Mouse (Mus musculus) mouse trophoblast stem cell (cell line): ENCODE data around the gene Camta2.

Experiments
- in situ Hi-C, 2 experiments: fragments of 300-500 bp; cut with MseI, MboI; formaldehyde crosslinking; loops; 2 replicates in 1 of 2; 3 replicates in 1 of 2; pipeline ENCODE4 v1.15.1; 2025

Gene Camta2

GRCm38 (mm10) chr11:70693504-70693903, 5.6 kb upstream of the Camta2 start:
- in situ Hi-C loops = no loop called here

GRCm38 (mm10) chr11:70689578-70689977, 1.7 kb upstream of the Camta2 start:
- in situ Hi-C loops = no loop called here

GRCm38 (mm10) chr11:70688372-70688771, 467 bp upstream of the Camta2 start:
- in situ Hi-C loops = no loop called here

- in situ Hi-C loops = no loop called here
These were observed 871 bp downstream of the Camta2 start for GRCm38 (mm10) chr11:70686901-70687566.

- in situ Hi-C loops = no loop called here
These were observed 4.3 kb downstream of the Camta2 start for GRCm38 (mm10) chr11:70683640-70684039.

GRCm38 (mm10) chr11:70681897-70682581, 5.9 kb downstream of the Camta2 start:
- in situ Hi-C loops = no loop called here

GRCm38 (mm10) chr11:70681170-70681569, 6.7 kb downstream of the Camta2 start:
- in situ Hi-C loops = no loop called here

GRCm38 (mm10) chr11:70679894-70680293, 8.0 kb downstream of the Camta2 start:
- in situ Hi-C loops = no loop called here

- in situ Hi-C loops = no loop called here
These were observed 8.5 kb downstream of the Camta2 start for GRCm38 (mm10) chr11:70679361-70679760.

GRCm38 (mm10) chr11:70678576-70678975, 9.3 kb downstream of the Camta2 start:
- in situ Hi-C loops = no loop called here

- in situ Hi-C loops = no loop called here
These were observed 9.8 kb downstream of the Camta2 start for GRCm38 (mm10) chr11:70678092-70678491.

- in situ Hi-C loops = no loop called here
These were observed 13.4 kb downstream of the Camta2 start for GRCm38 (mm10) chr11:70674501-70674900.

- in situ Hi-C loops = no loop called here
These were observed 13.9 kb downstream of the Camta2 start for GRCm38 (mm10) chr11:70674014-70674413.

GRCm38 (mm10) chr11:70671333-70672047, 16.4 kb downstream of the Camta2 start:
- in situ Hi-C loops = no loop called here

- in situ Hi-C loops = no loop called here
These were observed 17.4 kb downstream of the Camta2 start for GRCm38 (mm10) chr11:70670483-70670882.

- in situ Hi-C loops = no loop called here
These were observed 18.1 kb downstream of the Camta2 start for GRCm38 (mm10) chr11:70669582-70670345.

GRCm38 (mm10) chr11:70668771-70669505, 19.0 kb downstream of the Camta2 start, which contains the start of gene Spag7:
Gene Spag7, minus strand, starts transcription at chr11:70669416.
- in situ Hi-C loops = no loop called here

- in situ Hi-C loops = no loop called here
These were observed 19.6 kb downstream of the Camta2 start for GRCm38 (mm10) chr11:70668335-70668770.

- in situ Hi-C loops = no loop called here
These were observed 20.4 kb downstream of the Camta2 start for GRCm38 (mm10) chr11:70667271-70668150.

- in situ Hi-C loops = no loop called here
These were observed 21.2 kb downstream of the Camta2 start for GRCm38 (mm10) chr11:70666687-70667086.
